Mouse (Mus musculus) forebrain, embryonic 16.5 days (tissue): ENCODE measurements around the gene Snta1. TPM values are rescaled to one million over a fixed set of nuclear protein-coding genes. Genes with fewer than 3 reads are reported as not detected.

Source experiments
- ATAC-seq: fragments of 200-750 bp; cut with Nextera tagmentation; 2 replicates; pipeline ENCODE4 v1.8.0; 2017; ENCODE audit warnings: mild to moderate bottlenecking, moderate library complexity
- H3K27ac ChIP-seq: fragments of 300-500 bp; sonication (generic); 2 replicates; pipeline ENCODE4 v1.5.1; 2014; ENCODE audit warnings: low read length, control low read depth
- H3K27me3 ChIP-seq: fragments of 300-500 bp; sonication (generic); replicated peaks from 2 replicates; pipeline ENCODE4 v1.6.1; 2014; ENCODE audit warnings: low read length; ENCODE audit not compliant: control insufficient read depth, insufficient read depth
- H3K36me3 ChIP-seq: fragments of 300-500 bp; sonication (generic); 2 replicates; pipeline ENCODE4 v1.6.1; 2014; ENCODE audit not compliant: control insufficient read depth, insufficient read depth
- H3K4me1 ChIP-seq: fragments of 300-500 bp; sonication (generic); replicated peaks from 2 replicates; pipeline ENCODE4 v1.6.1; 2014; ENCODE audit warnings: low read length; ENCODE audit not compliant: control insufficient read depth, insufficient read depth
- H3K4me2 ChIP-seq: fragments of 300-500 bp; sonication (generic); 2 replicates; pipeline ENCODE4 v1.6.1; 2014; ENCODE audit warnings: mild to moderate bottlenecking, low read length, control low read depth
- H3K4me3 ChIP-seq: fragments of 300-500 bp; sonication (generic); replicated peaks from 2 replicates; pipeline ENCODE4 v1.5.1; 2014; ENCODE audit warnings: mild to moderate bottlenecking, low read length, control low read depth
- H3K9ac ChIP-seq: fragments of 300-500 bp; sonication (generic); replicated peaks from 2 replicates; pipeline ENCODE4 v1.6.1; 2014; ENCODE audit warnings: low read depth, low read length, control low read depth
- H3K9me3 ChIP-seq: fragments of 300-500 bp; sonication (generic); 2 replicates; pipeline ENCODE4 v1.6.1; 2016; ENCODE audit warnings: low read length; ENCODE audit not compliant: control insufficient read depth
- WGBS: fragments of 180-500 bp; shearing (Covaris S2); extraction: QIAGEN DNeasy Blood & Tissue Kit; methylation state at CpG from one replicate; pipeline ENCODE4 v1.1.7; 2014; 5-methylcytosine and 5-hydroxymethylcytosine counted together
- polyA plus RNA-seq: library from polyadenylated mRNA; unstranded; fragments of >200 nt; fragmentation: Nextera tagmentation; extraction: Ambion mirVana; gene quantifications from 2 replicates; pipeline ENCODE4 v1.2.1, GENCODE M21; 2015

Snta1 gene
- polyA plus RNA-seq, 1 experiment from 2014 or later = 10.4 TPM

- WGBS = 9% methylated on average over 7 of the region's 7 CpGs
- Histone ChIP-seq H3K9ac (peak overlapping the region; percentile 98), H3K36me3 (no peaks in the 10 kb centered on the region), H3K4me1 (peaks cover 34% of the 10 kb centered on the region), H3K27me3 (no peaks in the 10 kb centered on the region), H3K27ac (peak overlapping the region; percentile 94; the same call in 1 of the 2 replicates), H3K4me3 (peak overlapping the region; percentile 99), H3K9me3 (no peaks in the 10 kb centered on the region), H3K4me2 (peak overlapping the region; percentile 67)
- no peak for ATAC-seq
Observed at GRCm38 (mm10) chr2:154437191-154437527, 29.3 kb upstream of the Snta1 start.

DNA sequence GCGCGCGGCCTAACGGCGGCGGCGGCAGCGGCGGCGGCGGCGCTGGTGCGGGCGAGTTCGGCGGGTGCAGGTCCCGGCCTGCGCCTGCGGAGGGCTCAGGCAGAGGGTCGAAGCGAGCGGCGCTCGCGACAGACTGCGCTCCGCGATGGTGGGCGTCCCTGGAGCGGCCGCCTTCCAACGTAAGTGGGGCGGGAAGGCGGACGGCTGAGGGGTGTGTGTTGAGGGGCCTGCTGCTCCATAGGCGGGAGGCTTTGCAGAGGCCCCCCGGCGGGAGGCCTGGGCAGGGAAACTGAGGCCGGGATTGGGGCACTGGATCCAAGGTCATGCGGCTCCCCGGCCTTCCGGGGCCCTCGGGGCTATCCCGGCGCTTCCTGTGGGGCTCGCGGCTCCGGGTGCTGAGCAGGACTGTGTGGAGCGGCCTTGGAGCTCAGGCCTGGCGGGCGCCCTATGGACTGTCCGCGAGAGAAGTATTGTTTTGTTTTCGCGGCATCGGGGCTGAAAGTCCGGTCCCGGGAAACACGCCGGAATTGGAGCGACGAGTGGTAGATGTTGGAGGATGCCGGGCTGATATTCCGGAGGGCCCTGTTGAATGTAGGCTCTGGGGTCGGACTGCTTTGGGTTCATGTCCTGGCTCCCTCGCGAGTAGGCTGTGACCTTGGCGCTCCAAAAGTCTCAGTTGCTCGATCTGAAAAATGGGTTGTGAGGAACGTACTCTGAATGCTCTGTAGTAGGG lies 28.7 kb upstream of the Snta1 start, which contains the start of gene Cbfa2t2:
Cbfa2t2 (plus strand) TSS at position 24 of the 733 bp plus-strand sequence.
- peak; percentile 87 for ATAC-seq

DNA sequence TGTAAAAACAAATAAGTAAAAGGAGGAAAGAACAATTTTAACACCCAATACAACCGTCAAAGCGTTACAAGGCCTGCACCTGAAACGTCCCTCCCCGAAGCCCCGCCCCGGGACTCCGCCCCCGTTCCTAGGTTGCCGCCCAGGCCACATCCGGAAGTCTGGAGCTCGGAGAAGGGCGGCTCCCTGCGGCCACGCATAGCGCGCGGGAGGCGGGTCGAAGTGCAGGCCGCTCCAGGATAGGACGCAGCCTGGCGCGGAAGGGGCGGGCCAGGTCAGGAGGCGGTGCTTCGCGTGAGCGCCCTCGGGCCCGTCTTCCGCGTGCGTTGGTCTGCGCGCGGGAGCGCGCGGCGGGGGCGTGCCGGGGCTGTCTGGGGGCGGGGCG lies 28.2 kb upstream of the Snta1 start:
- Histone ChIP-seq H3K27ac (peak overlapping the region; percentile 94), H3K4me2 (peak overlapping the region; percentile 53), H3K9me3 (no peaks in the 10 kb centered on the region), H3K9ac (peak overlapping the region; percentile 98), H3K4me1 (peaks cover 34% of the 10 kb centered on the region), H3K27me3 (no peaks in the 10 kb centered on the region), H3K4me3 (peak overlapping the region; percentile 99), H3K36me3 (no peaks in the 10 kb centered on the region)
- peak; percentile 99 for ATAC-seq
- WGBS = under 1% methylated on average over 44 of the region's 44 CpGs

More for the DNA sequence above, 28.7 kb upstream of the Snta1 start, which contains the start of gene Cbfa2t2:
- no peaks in the 10 kb centered on the region for H3K9me3 ChIP-seq
- H3K27ac ChIP-seq = peak within 1 kb of the TSS; percentile 94
- H3K4me3 ChIP-seq = peak within 1 kb of the TSS; percentile 99
- peaks cover 34% of the 10 kb centered on the region for H3K4me1 ChIP-seq
- H3K36me3 ChIP-seq = no peaks in the 10 kb centered on the region
- peak within 1 kb of the TSS; percentile 98 for H3K9ac ChIP-seq
- peak within 1 kb of the TSS; percentile 67 for H3K4me2 ChIP-seq
- H3K27me3 ChIP-seq = no peaks in the 10 kb centered on the region
- WGBS = under 1% methylated on average over 54 of the region's 70 CpGs

DNA sequence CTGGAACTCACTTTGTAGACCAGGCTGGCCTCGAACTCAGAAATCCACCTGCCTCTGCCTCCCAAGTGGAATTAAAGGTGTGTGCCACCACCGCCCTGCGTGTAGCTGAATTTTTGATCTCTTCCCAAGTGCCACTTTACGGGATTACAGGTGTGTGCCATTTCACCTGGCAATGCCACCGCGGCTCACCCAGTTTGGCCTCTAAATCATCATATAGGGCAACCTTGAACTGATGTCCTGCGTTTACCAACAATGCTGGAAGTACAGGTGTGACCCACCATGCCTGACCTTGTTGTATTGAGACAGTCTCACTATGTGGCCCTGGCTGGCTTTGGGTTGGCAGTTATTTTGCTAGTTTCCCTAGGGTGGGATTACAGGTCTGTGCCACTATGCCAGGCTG lies 26.8 kb upstream of the Snta1 start:
- 93% methylated on average over 7 of the region's 7 CpGs for WGBS
- ATAC-seq = no peak
- Histone ChIP-seq H3K36me3 (no peaks in the 10 kb centered on the region), H3K4me1 (peaks cover 29% of the 10 kb centered on the region), H3K9me3 (no peaks in the 10 kb centered on the region), H3K4me2 (no peak overlapping the region), H3K9ac (no peak overlapping the region), H3K4me3 (no peak overlapping the region), H3K27me3 (no peaks in the 10 kb centered on the region), H3K27ac (no peak overlapping the region)

GRCm38 (mm10) chr2:154433391-154433790 lies 25.5 kb upstream of the Snta1 start:
- peaks cover 18% of the 10 kb centered on the region for H3K4me1 ChIP-seq
- peak overlapping the region; percentile 37; the same call in 1 of the 2 replicates for H3K27ac ChIP-seq
- H3K27me3 ChIP-seq = no peaks in the 10 kb centered on the region
- 54% methylated on average over 3 of the region's 3 CpGs for WGBS
- no peaks in the 10 kb centered on the region for H3K36me3 ChIP-seq
- no peaks in the 10 kb centered on the region for H3K9me3 ChIP-seq
- H3K4me2 ChIP-seq = no peak overlapping the region
- H3K4me3 ChIP-seq = no peak overlapping the region
- ATAC-seq = no peak
- H3K9ac ChIP-seq = no peak overlapping the region

GRCm38 (mm10) chr2:154432696-154433095 lies 24.8 kb upstream of the Snta1 start:
- Histone ChIP-seq H3K4me3 (no peak overlapping the region), H3K36me3 (no peaks in the 10 kb centered on the region), H3K4me1 (peaks cover 17% of the 10 kb centered on the region), H3K27me3 (no peaks in the 10 kb centered on the region), H3K9me3 (no peaks in the 10 kb centered on the region), H3K9ac (no peak overlapping the region), H3K4me2 (no peak overlapping the region), H3K27ac (no peak overlapping the region)
- 72% methylated on average over 2 of the region's 2 CpGs for WGBS
- ATAC-seq = no peak

DNA sequence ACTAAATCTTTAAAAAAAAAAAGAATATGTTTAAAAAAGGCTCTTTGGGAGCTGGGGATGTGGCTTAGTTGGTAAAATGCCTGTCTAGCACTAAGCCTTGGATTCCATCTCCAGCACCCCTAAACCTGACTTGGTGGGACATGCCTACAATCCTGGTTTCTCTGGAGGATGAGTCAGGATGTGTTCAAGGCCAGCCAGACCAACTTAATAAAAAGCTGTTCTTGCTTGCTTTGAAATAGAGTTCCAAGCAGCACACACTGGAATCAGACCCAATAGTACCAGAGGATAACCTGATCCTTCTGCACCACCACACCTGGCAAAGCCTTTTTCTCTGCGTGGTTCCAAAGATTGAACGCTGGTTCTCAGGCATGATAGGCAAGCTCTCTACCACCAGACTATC lies 22.7 kb upstream of the Snta1 start:
- Histone ChIP-seq H3K27ac (no peak overlapping the region), H3K9me3 (peaks cover 1% of the 10 kb centered on the region; the same call in 1 of the 2 replicates), H3K4me3 (no peak overlapping the region), H3K4me2 (no peak overlapping the region), H3K36me3 (no peaks in the 10 kb centered on the region), H3K9ac (no peak overlapping the region), H3K27me3 (no peaks in the 10 kb centered on the region), H3K4me1 (peaks cover 27% of the 10 kb centered on the region)
- no peak for ATAC-seq
- WGBS = 97% methylated on average over 2 of the region's 2 CpGs

GRCm38 (mm10) chr2:154427853-154428360 lies 20.0 kb upstream of the Snta1 start:
- peaks cover 3% of the 10 kb centered on the region; the same call in 1 of the 2 replicates for H3K9me3 ChIP-seq
- no peak overlapping the region; the same call in 1 of the 2 replicates for H3K4me2 ChIP-seq
- peaks cover 22% of the 10 kb centered on the region for H3K4me1 ChIP-seq
- 18% methylated on average over 17 of the region's 17 CpGs for WGBS
- H3K4me3 ChIP-seq = no peak overlapping the region
- H3K9ac ChIP-seq = no peak overlapping the region
- 0 out of 2 replicates have a peak, but pooled peaks have one; percentile 14 for ATAC-seq
- H3K36me3 ChIP-seq = no peaks in the 10 kb centered on the region
- no peaks in the 10 kb centered on the region for H3K27me3 ChIP-seq
- H3K27ac ChIP-seq = peak overlapping the region; percentile 33; the same call in 1 of the 2 replicates

DNA sequence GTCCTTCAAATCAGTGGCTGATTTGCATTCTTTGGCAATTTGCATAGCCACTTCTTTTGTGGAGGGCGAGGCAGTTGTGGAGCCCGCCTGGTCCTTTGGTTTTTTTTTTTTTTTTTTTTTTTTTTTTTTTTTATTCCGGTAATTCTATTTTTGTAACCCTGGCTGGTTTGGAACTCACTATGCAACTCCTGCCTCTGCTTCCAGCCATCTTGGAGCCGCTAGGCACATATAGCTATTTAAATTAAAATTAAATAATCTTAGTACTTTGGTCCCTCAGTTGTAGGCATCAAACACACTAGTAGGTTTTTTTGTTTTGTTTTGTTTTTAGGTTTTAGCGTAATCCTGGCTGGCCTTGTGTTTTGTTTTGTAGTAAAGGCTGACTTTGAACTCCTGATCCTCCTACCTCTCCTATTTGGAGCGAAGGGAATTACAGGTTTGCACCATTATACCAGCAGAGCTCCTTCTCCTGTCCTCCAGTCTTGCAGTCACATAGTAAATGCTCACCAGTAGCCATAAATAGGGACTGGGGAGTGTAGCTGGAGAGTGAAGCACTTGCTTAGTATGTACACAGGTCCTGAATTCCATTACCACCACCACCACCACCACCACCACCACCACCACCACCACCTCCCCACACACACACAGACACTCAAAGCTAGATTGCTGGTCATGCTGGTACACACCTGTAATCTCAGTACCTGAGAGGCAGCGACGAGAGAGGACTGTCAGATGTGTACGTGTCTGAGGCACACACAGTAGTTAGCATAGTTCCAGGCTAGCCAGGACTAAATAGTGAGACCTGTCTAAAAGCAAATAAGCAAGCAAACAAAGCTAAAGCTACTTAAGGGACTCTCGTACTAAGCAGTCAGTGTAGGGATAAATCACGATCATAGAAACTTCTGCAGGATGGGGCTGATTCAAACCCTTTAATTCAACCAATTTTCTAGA lies 19.3 kb upstream of the Snta1 start:
- Histone ChIP-seq H3K4me2 (peak overlapping the region; percentile 66), H3K9ac (peak overlapping the region; percentile 70), H3K27me3 (no peaks in the 10 kb centered on the region), H3K9me3 (peaks cover 3% of the 10 kb centered on the region; the same call in 1 of the 2 replicates), H3K4me1 (peaks cover 22% of the 10 kb centered on the region), H3K27ac (peak overlapping the region; percentile 94), H3K4me3 (peak overlapping the region; percentile 42), H3K36me3 (no peaks in the 10 kb centered on the region)
- ATAC-seq = no peak
- 26% methylated on average over 11 of the region's 11 CpGs for WGBS
